8 mouse cellular contexts compared by ENCODE assay signal in the genomic region with DNA sequence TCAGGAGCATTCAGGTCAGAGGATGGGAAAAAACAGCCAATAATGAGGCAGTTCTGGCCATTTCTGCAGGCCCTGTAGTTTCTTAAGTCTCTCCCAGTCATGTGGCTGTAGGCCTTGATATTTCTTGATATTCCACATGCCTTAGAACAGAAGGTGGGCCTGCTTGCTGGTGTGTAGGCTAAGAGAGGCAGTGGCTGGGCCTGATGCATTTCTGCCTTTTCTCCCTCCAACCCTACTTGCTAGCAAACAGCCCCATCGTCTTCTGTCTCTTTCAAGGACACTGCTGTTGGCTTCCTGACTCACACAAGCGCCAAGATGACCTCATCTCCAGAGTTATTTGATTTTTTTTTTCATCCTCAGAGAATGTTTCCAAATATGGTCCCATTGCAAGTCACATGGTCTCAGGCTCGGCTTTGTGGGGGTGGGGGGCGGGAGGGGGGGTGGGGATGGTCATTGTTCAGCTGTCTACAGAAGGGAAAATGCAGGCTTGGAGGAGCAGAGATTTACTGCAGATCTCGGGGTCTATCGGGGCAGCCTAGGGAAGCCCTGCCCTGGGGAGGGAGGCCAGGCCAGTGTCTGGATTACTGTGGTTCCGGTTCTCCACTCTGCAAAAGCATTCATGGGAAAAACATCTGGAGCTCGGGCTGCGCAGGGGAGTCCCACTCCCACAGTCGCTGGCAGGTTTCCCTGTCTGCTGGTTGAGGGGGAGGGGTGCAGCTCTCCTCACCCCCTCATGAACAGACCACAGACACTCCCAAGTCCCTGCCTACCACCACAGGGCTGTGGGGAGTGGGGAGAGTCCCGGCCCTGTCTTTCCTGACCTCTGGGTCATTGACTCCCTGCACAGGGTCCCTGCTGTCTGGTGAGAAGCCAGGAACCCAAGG. TPM values are rescaled to one million over a fixed set of nuclear protein-coding genes. Genes with fewer than 3 reads are reported as not detected.
DNase-seq lines count a peak whose midpoint lies in the region; ATAC-seq lines count a peak whose summit lies in the region.

No protein-coding gene starts in this region.

- H3K4me1 ChIP-seq in forebrain, embryonic 14.5 days (ENCODE audit: control insufficient read depth, insufficient read depth, low read length) = no peaks in the 10 kb centered on the region
- peaks cover 21% of the 10 kb centered on the region for H3K4me1 ChIP-seq in limb, embryonic 11.5 days (ENCODE audit: control insufficient read depth, insufficient read depth, low read length)
- H3K4me1 ChIP-seq in midbrain, embryonic 15.5 days = peaks cover 14% of the 10 kb centered on the region

- peak; percentile 48; the same call in 1 of the 2 replicates for ATAC-seq in frontal cortex, adult (ENCODE audit: low TSS enrichment)
- ATAC-seq in forebrain, embryonic 14.5 days = no peak
- ATAC-seq in limb, embryonic 11.5 days (ENCODE audit: insufficient number of reproducible peaks, low FRiP score, low TSS enrichment, low read depth) = peak; percentile 89
- 0 out of 2 replicates have a peak, but pooled peaks have one; percentile 24 for ATAC-seq in midbrain, embryonic 15.5 days (replicated peaks)

- no peak for DNase-seq in frontal cortex, postnatal 25 days (ENCODE audit: low spot score in 2 of 2)
- DNase-seq in forebrain, embryonic 14.5 days (ENCODE audit: low spot score) = no peak
- DNase-seq in heart, postnatal 36 days = peak; percentile 77 to 82
- DNase-seq in limb, embryonic 11.5 days (ENCODE audit: low spot score) = peak; percentile 75
- no peak for DNase-seq in thymus, postnatal 25 days
- no peak for DNase-seq in cerebellum, postnatal 4 days (ENCODE audit: low spot score in 2 of 2)

- H3K27ac ChIP-seq in forebrain, embryonic 14.5 days (ENCODE audit: low read depth, low read length) = peak overlapping the region; percentile 39; the same call in 1 of the 2 replicates
- H3K27ac ChIP-seq in limb, embryonic 11.5 days (replicated peaks; ENCODE audit: low read depth, low read length) = peak overlapping the region; percentile 75
- peak overlapping the region; percentile 62 for H3K27ac ChIP-seq in midbrain, embryonic 15.5 days

- no peaks in the 10 kb centered on the region for H3K9me3 ChIP-seq in forebrain, embryonic 14.5 days (replicated peaks; ENCODE audit: control insufficient read depth, low read length)
- H3K9me3 ChIP-seq in limb, embryonic 11.5 days (ENCODE audit: control insufficient read depth, low read length) = no peaks in the 10 kb centered on the region
- no peaks in the 10 kb centered on the region for H3K9me3 ChIP-seq in midbrain, embryonic 15.5 days

- H3K36me3 ChIP-seq in forebrain, embryonic 14.5 days (ENCODE audit: control insufficient read depth, insufficient read depth, low read length) = no peaks in the 10 kb centered on the region
- H3K36me3 ChIP-seq in limb, embryonic 11.5 days (ENCODE audit: control insufficient read depth, insufficient read depth, low read length) = no peaks in the 10 kb centered on the region
- H3K36me3 ChIP-seq in midbrain, embryonic 15.5 days (replicated peaks) = no peaks in the 10 kb centered on the region

- no peak overlapping the region for H3K4me2 ChIP-seq in forebrain, embryonic 14.5 days (ENCODE audit: low read length)
- no peak overlapping the region for H3K4me2 ChIP-seq in limb, embryonic 11.5 days (ENCODE audit: low read depth, severe bottlenecking)
- no peak overlapping the region for H3K4me2 ChIP-seq in midbrain, embryonic 15.5 days

- no peak overlapping the region for H3K4me3 ChIP-seq in forebrain, embryonic 14.5 days (ENCODE audit: low read depth, low read length)
- H3K4me3 ChIP-seq in limb, embryonic 11.5 days (ENCODE audit: low read depth, low read length) = no peak overlapping the region
- H3K4me3 ChIP-seq in midbrain, embryonic 15.5 days = no peak overlapping the region

- H3K27me3 ChIP-seq in forebrain, embryonic 14.5 days (replicated peaks; ENCODE audit: control insufficient read depth, insufficient read depth, low read length) = no peaks in the 10 kb centered on the region
- H3K27me3 ChIP-seq in limb, embryonic 11.5 days (ENCODE audit: control insufficient read depth, insufficient read depth, low read length) = no peaks in the 10 kb centered on the region
- H3K27me3 ChIP-seq in midbrain, embryonic 15.5 days (replicated peaks) = no peaks in the 10 kb centered on the region

- WGBS in forebrain, embryonic 14.5 days = 55% methylated on average over 11 of the region's 11 CpGs
- WGBS in limb, embryonic 11.5 days = 29% methylated on average over 11 of the region's 11 CpGs
- WGBS in midbrain, embryonic 15.5 days = 36% methylated on average over 11 of the region's 11 CpGs

- intact Hi-C loops in heart, postnatal 36 days (cut with DNase I) = loop anchor here (2.0 to 5.0 kb wide), 4 partner anchors 31 to 329 kb away; no protein-coding TSS in a partner anchor

- no peak overlapping the region for H3K9ac ChIP-seq in forebrain, embryonic 14.5 days (ENCODE audit: low read length)
- H3K9ac ChIP-seq in limb, embryonic 11.5 days (ENCODE audit: low read length) = peak overlapping the region; percentile 35
- peak overlapping the region; percentile 22; the same call in 1 of the 2 replicates for H3K9ac ChIP-seq in midbrain, embryonic 15.5 days

RNA-seq across cellular contexts. Expression of a gene that starts 7.0 kb away (rescaled TPM):
- polyA plus RNA-seq in forebrain, embryonic 14.5 days (2014; fragmentation: Nextera tagmentation; extraction: Ambion mirVana) = not detected in 2 replicates
- total RNA-seq in heart, postnatal 36 days (2021) = 1 to 10 TPM in 1 of 2 experiments, under 1 TPM in 1; 0.41 to 1.5 TPM
- polyA plus RNA-seq in limb, embryonic 11.5 days (2014; fragmentation: Nextera tagmentation; extraction: Ambion mirVana) = not detected in 2 replicates
- 0.06 and 0.22 TPM in 2 replicates for polyA plus RNA-seq in midbrain, embryonic 15.5 days (2015; fragmentation: Nextera tagmentation; extraction: Ambion mirVana)

RNA-seq across cellular contexts. Expression of a gene that starts 12.9 kb away (rescaled TPM):
- 0.40 TPM in 1 of 2 replicates, not detected in the other for polyA plus RNA-seq in forebrain, embryonic 14.5 days (2014; fragmentation: Nextera tagmentation; extraction: Ambion mirVana)
- total RNA-seq in heart, postnatal 36 days (2021) = over 10,000 TPM; 17,938 to 18,211 TPM
- 2.1 and 2.2 TPM in 2 replicates for polyA plus RNA-seq in limb, embryonic 11.5 days (2014; fragmentation: Nextera tagmentation; extraction: Ambion mirVana)
- 0.66 TPM in 2 replicates for polyA plus RNA-seq in midbrain, embryonic 15.5 days (2015; fragmentation: Nextera tagmentation; extraction: Ambion mirVana)

Comparison
In these comparisons a context has a peak if more than half of its experiments do, and no peak if none do; other contexts are left out.
1. DNase-seq: peak in heart, postnatal 36 days (2 of 2) and limb, embryonic 11.5 days (single experiment); none in frontal cortex, postnatal 25 days (0 of 2), forebrain, embryonic 14.5 days (single experiment), thymus, postnatal 25 days (single experiment) and cerebellum, postnatal 4 days (0 of 2).
2. Peak in every context shown above with its lines, with median percentiles within 50 percentile points of each other: H3K27ac ChIP-seq.